Mouse (Mus musculus): ENCODE results near the gene Bpifa3. TPM values are rescaled to one million over a fixed set of nuclear protein-coding genes. Genes with fewer than 3 reads are reported as not detected.

Gene Bpifa3
- total RNA-seq (2023), result not detected

GRCm38 (mm10) chr2:154130120-154130519 is at the start of gene Bpifa3:
Gene Bpifa3 (plus strand): TSS chr2:154130336.

GRCm38 (mm10) chr2:154142580-154142979 is 12.4 kb downstream of the Bpifa3 start, which contains the start of gene Bpifa1:
Gene Bpifa1 (plus strand): TSS chr2:154142880.

GRCm38 (mm10) chr2:154162307-154162706 is 32.2 kb downstream of the Bpifa3 start, which contains the start of gene Bpifa5:
Gene Bpifa5 (plus strand): TSS chr2:154162607.

Other genes with a start within 250 kb of the Bpifa3 start
- not detected for gene Bpifb6, start 229.9 kb upstream of the Bpifa3 start, total RNA-seq (2023)
- gene Bpifb3, start 212.1 kb upstream of the Bpifa3 start, total RNA-seq (2023), result not detected
- not detected for gene Bpifb4, start 192.1 kb upstream of the Bpifa3 start, total RNA-seq (2023)
- under 1 TPM; 0.52 to 0.88 TPM for gene Bpifa6, start 155.4 kb upstream of the Bpifa3 start, total RNA-seq (2023)
- not detected for gene Bpifa2, start 122.1 kb upstream of the Bpifa3 start, total RNA-seq (2023)
- gene Bpifa1, start 12.5 kb downstream of the Bpifa3 start, total RNA-seq (2023), result not detected
- gene Bpifa5, start 32.3 kb downstream of the Bpifa3 start, total RNA-seq (2023), result not detected
- not detected for gene Bpifb1, start 60.5 kb downstream of the Bpifa3 start, total RNA-seq (2023)
- not detected for gene Bpifb5, start 93.4 kb downstream of the Bpifa3 start, total RNA-seq (2023)
- gene Bpifb9a, start 127.5 kb downstream of the Bpifa3 start, total RNA-seq (2023), result not detected
- not detected for gene Bpifb9b, start 176.9 kb downstream of the Bpifa3 start, total RNA-seq (2023)
- gene Cdk5rap1, start 242.7 kb downstream of the Bpifa3 start, total RNA-seq (2023), result 10 to 100 TPM in 1 of 2 experiments, 1 to 10 TPM in 1; 7.7 to 10.8 TPM